8 mouse cellular contexts compared by ENCODE assay signal in genomic region chr6:77628573-77629192, GRCm38 (mm10).
DNase-seq lines count a peak whose midpoint lies in the region; ATAC-seq and TF ChIP-seq lines count a peak whose summit lies in the region.

No protein-coding gene starts in this region.

- no peak overlapping the region for H3K27ac ChIP-seq in kidney, embryonic 14.5 days (ENCODE audit: low read depth, low read length)
- no peak overlapping the region for H3K27ac ChIP-seq in forebrain, embryonic 15.5 days (replicated peaks)
- H3K27ac ChIP-seq in limb, embryonic 12.5 days = no peak overlapping the region

- ATAC-seq in kidney, embryonic 14.5 days (ENCODE audit: low FRiP score, low TSS enrichment) = no peak
- no peak for ATAC-seq in Patski
- ATAC-seq in forebrain, embryonic 15.5 days (replicated peaks) = peak; percentile 90
- ATAC-seq in limb, embryonic 12.5 days (ENCODE audit: insufficient number of reproducible peaks, insufficient read depth, low FRiP score, low TSS enrichment, low read depth) = peak; percentile 37; the same call in 1 of the 2 replicates

- CTCF ChIA-PET in Patski (lab: Charles Lee) = no interaction called here

- H3K4me3 ChIP-seq in kidney, embryonic 14.5 days (ENCODE audit: low read length) = no peak overlapping the region
- no peak overlapping the region for H3K4me3 ChIP-seq in forebrain, embryonic 15.5 days
- H3K4me3 ChIP-seq in limb, embryonic 12.5 days (replicated peaks) = no peak overlapping the region

- POLR2A ChIA-PET in Patski (lab: Charles Lee) = no interaction called here

- 57% methylated on average over 7 of the region's 7 CpGs for WGBS in kidney, embryonic 14.5 days
- WGBS in forebrain, embryonic 15.5 days = 50% methylated on average over 7 of the region's 7 CpGs
- 54% methylated on average over 7 of the region's 7 CpGs for WGBS in limb, embryonic 12.5 days

- H3K9me3 ChIP-seq in kidney, embryonic 14.5 days (ENCODE audit: control insufficient read depth, low read length) = no peaks in the 10 kb centered on the region
- no peaks in the 10 kb centered on the region for H3K9me3 ChIP-seq in forebrain, embryonic 15.5 days
- H3K9me3 ChIP-seq in limb, embryonic 12.5 days = no peaks in the 10 kb centered on the region

- intact Hi-C loops in heart, postnatal 36 days (cut with DNase I) = no loop called here

- peak; percentile 42 for TF ChIP-seq CTCF in Patski (IDR thresholded peaks at IDR 0.05)

- peak; percentile 6 for DNase-seq in kidney, adult 18-20 months
- DNase-seq in Patski (ENCODE audit: low read depth, low spot score) = no peak
- DNase-seq in heart, adult 11 months = no peak
- no peak for DNase-seq in heart, postnatal 36 days
- DNase-seq in urinary bladder, postnatal 4 days (ENCODE audit: low spot score in 2 of 2) = no peak

- H3K9ac ChIP-seq in kidney, embryonic 14.5 days (ENCODE audit: low read depth, low read length) = no peak overlapping the region
- H3K9ac ChIP-seq in forebrain, embryonic 15.5 days (replicated peaks) = no peak overlapping the region
- no peak overlapping the region for H3K9ac ChIP-seq in limb, embryonic 12.5 days (replicated peaks)

- H3K4me2 ChIP-seq in kidney, embryonic 14.5 days (replicated peaks; ENCODE audit: low read depth, low read length) = no peak overlapping the region
- no peak overlapping the region for H3K4me2 ChIP-seq in forebrain, embryonic 15.5 days (replicated peaks)
- H3K4me2 ChIP-seq in limb, embryonic 12.5 days = no peak overlapping the region

- H3K27me3 ChIP-seq in kidney, embryonic 14.5 days (ENCODE audit: control insufficient read depth, insufficient read depth, low read length) = no peaks in the 10 kb centered on the region
- peaks cover 13% of the 10 kb centered on the region for H3K27me3 ChIP-seq in Patski
- H3K27me3 ChIP-seq in forebrain, embryonic 15.5 days = no peaks in the 10 kb centered on the region
- no peaks in the 10 kb centered on the region for H3K27me3 ChIP-seq in limb, embryonic 12.5 days

- H3K4me1 ChIP-seq in kidney, embryonic 14.5 days (ENCODE audit: control insufficient read depth, insufficient read depth, low read length) = no peaks in the 10 kb centered on the region
- H3K4me1 ChIP-seq in forebrain, embryonic 15.5 days = no peaks in the 10 kb centered on the region
- no peaks in the 10 kb centered on the region for H3K4me1 ChIP-seq in limb, embryonic 12.5 days (replicated peaks)

- H3K36me3 ChIP-seq in kidney, embryonic 14.5 days (ENCODE audit: control insufficient read depth, insufficient read depth, low read length) = no peaks in the 10 kb centered on the region
- no peaks in the 10 kb centered on the region for H3K36me3 ChIP-seq in forebrain, embryonic 15.5 days
- H3K36me3 ChIP-seq in limb, embryonic 12.5 days = no peaks in the 10 kb centered on the region

- in situ Hi-C loops in Patski (cut with MboI; ENCODE audit: low pct_unique_long_range_greater_than_20kb) = no loop called here

Comparison
In these comparisons a context has a peak if more than half of its experiments do, and no peak if none do; other contexts are left out.
1. ATAC-seq: peak in forebrain, embryonic 15.5 days (single experiment) and limb, embryonic 12.5 days (single experiment); none in kidney, embryonic 14.5 days (single experiment) and Patski (single experiment).